Mouse (Mus musculus) CH12.LX (cell line): ENCODE data around the gene Gm49396. TPM values are rescaled to one million over a fixed set of nuclear protein-coding genes. Genes with fewer than 3 reads are reported as not detected.

ENCODE experiments used
- DNase-seq: peaks from one replicate; pipeline ENCODE4 v3.0.0-alpha.2; 2013; ENCODE audit errors: extremely low read depth
- H3K27ac ChIP-seq: 2 replicates; pipeline ENCODE4 v1.5.1; 2012; ENCODE audit warnings: low read depth, mild to moderate bottlenecking, control low read depth, moderate library complexity; ENCODE audit not compliant: insufficient read depth
- H3K27me3 ChIP-seq: replicated peaks from 2 replicates; pipeline ENCODE3; 2012; ENCODE audit warnings: inconsistent platforms
- H3K36me3 ChIP-seq, 2 experiments: replicated peaks in 1 of 2; 2 replicates each; pipeline versions ENCODE3 to v1.6.1; 2012; ENCODE audit warnings: inconsistent platforms in 1 of 2, low read length in 1 of 2, mild to moderate bottlenecking in 1 of 2, mixed read lengths in 1 of 2, moderate library complexity in 1 of 2; ENCODE audit not compliant: control insufficient read depth in 1 of 2, insufficient read depth in 1 of 2
- H3K4me1 ChIP-seq, 2 experiments: 2 replicates each; pipeline ENCODE4 v1.6.1; 2012; ENCODE audit warnings: inconsistent platforms in 1 of 2, moderate library complexity in 1 of 2; ENCODE audit not compliant: insufficient read depth in 2 of 2, control insufficient read depth in 1 of 2
- H3K4me2 ChIP-seq: 2 replicates; pipeline ENCODE4 v1.6.1; 2012; ENCODE audit warnings: low read depth, mild to moderate bottlenecking, control low read depth; ENCODE audit not compliant: poor library complexity, insufficient read depth, severe bottlenecking
- H3K4me3 ChIP-seq, 3 experiments: fragments of 150-350 bp in 1 of 3; sonication (generic) in 1 of 3; replicated peaks in 1 of 3; 2 replicates each; pipeline versions ENCODE3 to v1.5.1; 2011 to 2012; ENCODE audit warnings: low read depth in 2 of 3, low read length in 2 of 3, mild to moderate bottlenecking in 2 of 3, moderate library complexity in 2 of 3, control low read depth in 1 of 3, improper control_type of control experiment in 1 of 3, inconsistent platforms in 1 of 3, mixed read lengths in 1 of 3; ENCODE audit not compliant: poor library complexity in 1 of 3
- H3K79me2 ChIP-seq: replicated peaks from 2 replicates; pipeline ENCODE4 v1.6.1; 2012; ENCODE audit warnings: mild to moderate bottlenecking, moderate library complexity; ENCODE audit not compliant: control insufficient read depth, poor library complexity, insufficient read depth, severe bottlenecking; ENCODE audit errors: extremely low read depth
- H3K9ac ChIP-seq: 2 replicates; pipeline ENCODE4 v1.6.1; 2012; ENCODE audit warnings: low read depth, mild to moderate bottlenecking, control low read depth, moderate library complexity; ENCODE audit not compliant: insufficient read depth
- H3K9me3 ChIP-seq: replicated peaks from 2 replicates; pipeline ENCODE3; 2012; ENCODE audit warnings: low read length, inconsistent platforms, mixed read lengths
- BHLHE40 ChIP-seq: IDR thresholded peaks from 2 replicates; pipeline ENCODE4 v1.6.1; 2011; ENCODE audit warnings: mild to moderate bottlenecking, low read depth, low read length, improper control_type of control experiment
- CHD1 ChIP-seq: IDR thresholded peaks from 2 replicates; pipeline ENCODE4 v1.6.1; 2012; ENCODE audit warnings: low read depth, low read length, improper control_type of control experiment, inconsistent platforms
- CTCF ChIP-seq, 2 experiments: IDR thresholded peaks in 1 of 2; conservative IDR thresholded peaks in 1 of 2; 2 replicates each; pipeline ENCODE4 v1.5.1; 2011 to 2012; ENCODE audit warnings: low read depth in 2 of 2, low read length in 2 of 2, improper control_type of control experiment in 1 of 2, inconsistent platforms in 1 of 2, mild to moderate bottlenecking in 1 of 2, moderate library complexity in 1 of 2
- ELF1 ChIP-seq: IDR thresholded peaks from 2 replicates; pipeline ENCODE4 v1.6.1; 2014; ENCODE audit warnings: low read depth, mild to moderate bottlenecking, inconsistent platforms, low read length, improper control_type of control experiment
- HCFC1 ChIP-seq: IDR thresholded peaks from 2 replicates; pipeline ENCODE4 v1.6.1; 2012; ENCODE audit warnings: low read depth, mild to moderate bottlenecking, inconsistent platforms, low read length, improper control_type of control experiment
- JUND ChIP-seq: conservative IDR thresholded peaks from 2 replicates; pipeline ENCODE4 v1.6.1; 2011; ENCODE audit warnings: low read depth, low read length, improper control_type of control experiment
- KAT2A ChIP-seq: IDR thresholded peaks from 2 replicates; pipeline ENCODE4 v1.6.1; 2012; ENCODE audit warnings: low read length, improper control_type of control experiment, inconsistent platforms; ENCODE audit not compliant: insufficient replicate concordance
- MAX ChIP-seq: IDR thresholded peaks from 2 replicates; pipeline ENCODE4 v1.6.1; 2011; ENCODE audit warnings: low read length, improper control_type of control experiment
- MAZ ChIP-seq: IDR thresholded peaks from 2 replicates; pipeline ENCODE4 v1.6.1; 2012; ENCODE audit warnings: low read depth, mild to moderate bottlenecking, inconsistent platforms, low read length, improper control_type of control experiment, moderate library complexity
- MEF2A ChIP-seq: IDR thresholded peaks from 2 replicates; pipeline ENCODE4 v1.6.1; 2014; ENCODE audit warnings: low read depth, mild to moderate bottlenecking, inconsistent platforms, low read length, improper control_type of control experiment, borderline replicate concordance
- MXI1 ChIP-seq: IDR thresholded peaks from 2 replicates; pipeline ENCODE4 v1.6.1; 2011; ENCODE audit warnings: mild to moderate bottlenecking, low read depth, low read length, improper control_type of control experiment
- MYC ChIP-seq: IDR thresholded peaks from 2 replicates; pipeline ENCODE4 v1.6.1; 2011; ENCODE audit warnings: low read depth, mild to moderate bottlenecking, improper control_type of control experiment, low read length
- NELFE ChIP-seq: IDR thresholded peaks from 2 replicates; pipeline ENCODE4 v1.6.1; 2011; ENCODE audit warnings: low read depth, low read length, improper control_type of control experiment
- NRF1 ChIP-seq: IDR thresholded peaks from 2 replicates; pipeline ENCODE4 v1.6.1; 2014; ENCODE audit warnings: low read depth, mild to moderate bottlenecking, inconsistent platforms, low read length, improper control_type of control experiment, moderate library complexity
- RAD21 ChIP-seq: IDR thresholded peaks from 2 replicates; pipeline ENCODE4 v1.6.1; 2011; ENCODE audit warnings: low read depth, mild to moderate bottlenecking, low read length, improper control_type of control experiment, moderate library complexity
- SIN3A ChIP-seq: IDR thresholded peaks from 2 replicates; pipeline ENCODE4 v1.6.1; 2012; ENCODE audit warnings: low read length, improper control_type of control experiment, inconsistent platforms
- SMC3 ChIP-seq: IDR thresholded peaks from 2 replicates; pipeline ENCODE4 v1.6.1; 2011; ENCODE audit warnings: low read depth, low read length, improper control_type of control experiment
- TCF12 ChIP-seq: IDR thresholded peaks from 2 replicates; pipeline ENCODE4 v1.6.1; 2014; ENCODE audit warnings: low read depth, mild to moderate bottlenecking, inconsistent platforms, low read length, improper control_type of control experiment
- UBTF ChIP-seq: IDR thresholded peaks from 2 replicates; pipeline ENCODE4 v1.6.1; 2012; ENCODE audit warnings: low read depth, mild to moderate bottlenecking, inconsistent platforms, low read length, improper control_type of control experiment, moderate library complexity
- USF2 ChIP-seq: conservative IDR thresholded peaks from 2 replicates; pipeline ENCODE4 v1.6.1; 2011; ENCODE audit warnings: low read depth, low read length, improper control_type of control experiment
- ZC3H11A ChIP-seq: IDR thresholded peaks from 2 replicates; pipeline ENCODE4 v1.6.1; 2012; ENCODE audit warnings: low read depth, mild to moderate bottlenecking, inconsistent platforms, low read length, improper control_type of control experiment
- ZMIZ1 ChIP-seq: IDR thresholded peaks from 2 replicates; pipeline ENCODE4 v1.6.1; 2012; ENCODE audit warnings: low read depth, mild to moderate bottlenecking, inconsistent platforms, low read length, improper control_type of control experiment
- dilution Hi-C: fragments of 300-500 bp; cut with MboI; formaldehyde crosslinking; loops from 2 replicates; pipeline ENCODE4 v1.14.3; 2020; ENCODE audit warnings: low sequenced_read_pairs; ENCODE audit not compliant: extremely low pct_unique_long_range_greater_than_20kb, extremely low pct_ligation_motif_present
- in situ Hi-C: fragments of 300-500 bp; cut with MboI; formaldehyde crosslinking; loops from 3 replicates; pipeline ENCODE4 v1.14.3; 2019; ENCODE audit warnings: low sequenced_read_pairs, low pct_ligation_motif_present, low pct_unique_long_range_greater_than_20kb, mixed read lengths
- polyA plus RNA-seq: library from polyadenylated mRNA; unstranded; fragments of >175 nt; gene quantifications from 2 replicates; pipeline ENCODE4 v1.2.1, GENCODE M21; 2012; ENCODE audit warnings: low read depth; ENCODE audit not compliant: insufficient read length
- total RNA-seq, 2 experiments: library from RNA; depleted of rRNA; stranded (reverse); fragments of 300-350 nt in 1 of 2; fragments of >200 nt in 1 of 2; gene quantifications; 2 replicates each; pipeline ENCODE4 v1.2.3; 2012 to 2014

Gene Gm49396
- total and polyA plus RNA-seq, 3 experiments: 1.9 to 3.3 (median 2.7) TPM

- Histone ChIP-seq H3K27me3 (no peaks in the 10 kb centered on the region), H3K79me2 (peaks cover 58% of the 10 kb centered on the region), H3K9me3 (no peaks in the 10 kb centered on the region), H3K4me1 (peaks cover 7 to 35% of the 10 kb centered on the region in 2 experiments; a peak in 3 of 4 replicates), H3K4me2 (peak overlapping the region; percentile 93), H3K4me3 (peak overlapping the region; percentile 84 to 93 (median 89)), H3K36me3 (peaks cover 23 to 40% of the 10 kb centered on the region in 2 experiments), H3K27ac (peak overlapping the region; percentile 100), H3K9ac (peak overlapping the region; percentile 74)
- TF ChIP-seq KAT2A (0 out of 2 replicates have a peak, but pooled peaks have one; percentile 9), RAD21 (peak; percentile 87), BHLHE40 (peak; percentile 30; the same call in 1 of the 2 replicates), CHD1 (peak; percentile 39; the same call in 1 of the 2 replicates), TCF12 (no peak), MXI1 (peak; percentile 71), MEF2A (0 out of 2 replicates have a peak, but pooled peaks have one; percentile 8), JUND (no peak), CTCF (conservative IDR thresholded peaks at IDR 0.05 in 1 of 2, IDR thresholded peaks at IDR 0.05 in 1 of 2; ENCODE audit: low read depth in 2 of 2, low read length in 2 of 2) (peak; percentile 72 to 93), USF2 (no peak), NELFE (no peak), UBTF (no peak), MYC (peak; percentile 34; the same call in 1 of the 2 replicates), MAZ (0 out of 2 replicates have a peak, but pooled peaks have one; percentile 36), SMC3 (peak; percentile 86), ZC3H11A (0 out of 2 replicates have a peak, but pooled peaks have one; percentile 26), ELF1 (peak; percentile 48; the same call in 1 of the 2 replicates), ZMIZ1 (peak; percentile 32; the same call in 1 of the 2 replicates), NRF1 (peak; percentile 54), MAX (no peak; the same call in 1 of the 2 replicates), SIN3A (peak; percentile 36; the same call in 1 of the 2 replicates), HCFC1 (peak; percentile 17; the same call in 1 of the 2 replicates)
- in situ Hi-C loops: no loop called here
- peak; percentile 75 for DNase-seq
- dilution Hi-C loops: no loop called here
These were observed 26.5 kb downstream of the Gm49396 start for GRCm38 (mm10) chr7:30589435-30590301.
